Mouse (Mus musculus) Muller cell, postnatal 12 days (primary cell): ENCODE data around the gene Aldh3a2.
"Not testable (repeated sequence)": the region's sequence is repeated elsewhere in the genome, so short reads cannot be mapped to it uniquely, and the experiment has no call there.

Source experiments
- DNase-seq: peaks from one replicate; pipeline ENCODE4 v3.0.0-alpha.2; 2015; ENCODE audit errors: inconsistent ontology term

Gene Aldh3a2

GRCm38 (mm10) chr11:61266551-61267533 is at the start of gene Aldh3a2:
Aldh3a2 (minus strand) TSS chr11:61267464.
- DNase-seq, result peak; percentile 97

GRCm38 (mm10) chr11:61316864-61317263 is 49.6 kb upstream of the Aldh3a2 start:
- peak; percentile 24 for DNase-seq

- no peak for DNase-seq
Measured at GRCm38 (mm10) chr11:61310321-61310720, 43.1 kb upstream of the Aldh3a2 start.

GRCm38 (mm10) chr11:61309831-61310230 is 42.6 kb upstream of the Aldh3a2 start:
- DNase-seq, result no peak

- DNase-seq, result no peak
Measured at GRCm38 (mm10) chr11:61307795-61308194, 40.5 kb upstream of the Aldh3a2 start.

GRCm38 (mm10) chr11:61305377-61305776 is 38.1 kb upstream of the Aldh3a2 start:
- no peak for DNase-seq

- DNase-seq, result not testable (repeated sequence)
Measured at GRCm38 (mm10) chr11:61304535-61304934, 37.3 kb upstream of the Aldh3a2 start.

GRCm38 (mm10) chr11:61300716-61301392 is 33.6 kb upstream of the Aldh3a2 start:
- DNase-seq, result no peak

- DNase-seq, result no peak
Measured at GRCm38 (mm10) chr11:61300205-61300604, 32.9 kb upstream of the Aldh3a2 start.

- no peak for DNase-seq
Measured at GRCm38 (mm10) chr11:61297901-61298300, 30.6 kb upstream of the Aldh3a2 start.

- DNase-seq, result no peak
Measured at GRCm38 (mm10) chr11:61297326-61297725, 30.1 kb upstream of the Aldh3a2 start.

- DNase-seq, result no peak
Measured at GRCm38 (mm10) chr11:61296556-61296955, 29.3 kb upstream of the Aldh3a2 start.

GRCm38 (mm10) chr11:61295556-61295955 is 28.3 kb upstream of the Aldh3a2 start:
- no peak for DNase-seq

- DNase-seq, result no peak
Measured at GRCm38 (mm10) chr11:61294431-61294830, 27.2 kb upstream of the Aldh3a2 start.

- no peak for DNase-seq
Measured at GRCm38 (mm10) chr11:61293251-61293650, 26.0 kb upstream of the Aldh3a2 start.

GRCm38 (mm10) chr11:61284323-61284722 is 17.1 kb upstream of the Aldh3a2 start:
- no peak for DNase-seq

GRCm38 (mm10) chr11:61283414-61284049 is 16.3 kb upstream of the Aldh3a2 start:
- DNase-seq, result peak; percentile 32

- DNase-seq, result no peak
Measured at GRCm38 (mm10) chr11:61278445-61279077, 11.3 kb upstream of the Aldh3a2 start.

GRCm38 (mm10) chr11:61277937-61278336 is 10.7 kb upstream of the Aldh3a2 start:
- DNase-seq, result peak; percentile 19

- no peak for DNase-seq
Measured at GRCm38 (mm10) chr11:61276482-61276881, 9.2 kb upstream of the Aldh3a2 start.

- no peak for DNase-seq
Measured at GRCm38 (mm10) chr11:61275106-61275505, 7.8 kb upstream of the Aldh3a2 start.

- DNase-seq, result no peak
Measured at GRCm38 (mm10) chr11:61274421-61274820, 7.2 kb upstream of the Aldh3a2 start.
